Mouse (Mus musculus): ENCODE data around the gene Alkbh6.

GRCm38 (mm10) chr7:30278911-30279310 lies 29.6 kb upstream of the Alkbh6 start:
- no peak for TF ChIP-seq CTCF (IDR thresholded peaks at IDR 0.05; ENCODE audit: borderline replicate concordance, insufficient read depth, low read length)
- no peak for TF ChIP-seq POLR2A (IDR thresholded peaks at IDR 0.05; ENCODE audit: low read depth, low read length)

Data from embryonic fibroblast, embryonic 13.5 days (primary cell).